Mouse (Mus musculus): ENCODE data around the gene Uba5. TPM values are rescaled to one million over a fixed set of nuclear protein-coding genes. Genes with fewer than 3 reads are reported as not detected.

The Uba5 gene
- polyA plus RNA-seq (2014; fragmentation: Illumina TruSeq; extraction: RNeasy Lipid Tissue Mini Kit (QIAGEN cat#74804); ENCODE audit: low read depth, low replicate concordance) = 25.6 TPM

DNA sequence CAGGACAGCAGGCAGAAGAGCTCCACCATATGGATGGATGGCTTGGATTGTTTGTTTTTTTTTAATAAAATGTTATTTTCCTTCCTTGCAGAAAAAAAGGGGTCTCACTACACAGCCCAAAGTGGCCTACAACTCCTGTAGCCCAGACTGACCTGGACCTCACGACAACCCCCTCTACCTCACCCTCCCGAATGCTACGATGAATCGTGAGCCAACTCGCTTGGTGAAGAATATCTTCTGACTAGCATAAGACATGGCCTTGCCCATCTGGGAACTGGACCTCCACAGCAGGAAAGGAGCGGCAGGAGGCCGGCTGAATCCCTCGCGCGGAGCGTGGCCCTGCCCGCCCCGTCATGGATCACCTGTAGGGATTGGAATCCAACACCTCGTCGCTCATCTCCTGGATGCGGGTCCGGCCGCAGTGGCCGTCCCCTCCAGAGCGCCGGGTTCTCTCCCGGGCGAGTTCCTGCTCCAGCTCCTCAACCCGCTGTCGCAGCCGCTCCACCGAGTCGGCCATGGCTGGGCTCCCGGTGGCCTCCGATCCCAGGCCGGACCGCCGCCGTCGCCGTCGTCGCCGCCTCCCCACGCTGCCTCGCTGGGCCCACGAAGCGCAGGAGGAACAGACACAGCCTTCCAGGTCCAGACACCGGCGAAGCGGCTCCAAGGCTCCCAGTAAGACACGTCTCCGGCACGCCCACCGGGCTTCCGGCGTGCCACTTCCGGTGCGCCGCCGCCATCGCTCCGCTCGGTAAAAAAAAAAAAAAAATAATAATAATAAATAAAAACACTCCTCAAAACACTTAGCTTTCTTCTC is at the start of gene Uba5:
Gene Uba5 (minus strand): TSS at position 705 of the 814 bp plus-strand sequence.

DNA sequence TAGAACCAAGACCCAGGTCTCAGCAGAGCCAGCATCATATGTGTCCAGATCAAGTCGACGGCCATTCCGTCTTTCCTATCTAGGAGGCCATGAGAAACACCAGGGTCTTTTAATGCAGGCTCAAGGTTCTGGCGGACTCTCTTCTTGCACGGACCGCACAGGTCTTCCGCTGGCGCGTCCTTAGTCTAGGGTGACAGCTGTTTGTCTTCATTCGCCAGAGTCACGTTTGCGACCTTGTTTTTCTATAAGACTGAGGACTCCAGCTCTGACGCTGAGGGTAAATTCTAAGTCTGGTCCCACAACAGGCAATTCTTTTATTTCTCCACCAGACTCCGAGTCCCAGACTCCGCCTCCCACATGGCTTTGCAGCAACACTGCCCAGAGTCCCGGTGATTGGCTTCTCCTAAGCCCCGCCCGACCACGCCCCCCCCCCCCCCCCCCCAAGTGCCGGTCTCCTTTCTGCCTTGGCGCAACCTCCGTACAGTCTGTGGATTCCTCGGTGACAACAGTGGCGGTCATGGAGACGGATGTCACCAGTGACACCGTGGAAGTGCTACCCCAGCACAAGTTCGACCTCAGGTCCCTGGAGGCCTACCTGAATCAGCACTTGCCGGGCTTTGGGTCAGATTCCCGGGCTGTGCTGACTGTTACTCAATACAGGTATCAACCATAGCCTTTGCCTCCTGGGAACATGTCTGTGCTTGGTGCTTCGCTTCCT is 469 bp upstream of the Uba5 start, which contains the start of gene Acad11:
Gene Acad11 (plus strand): TSS at position 134 of the 718 bp plus-strand sequence.

DNA sequence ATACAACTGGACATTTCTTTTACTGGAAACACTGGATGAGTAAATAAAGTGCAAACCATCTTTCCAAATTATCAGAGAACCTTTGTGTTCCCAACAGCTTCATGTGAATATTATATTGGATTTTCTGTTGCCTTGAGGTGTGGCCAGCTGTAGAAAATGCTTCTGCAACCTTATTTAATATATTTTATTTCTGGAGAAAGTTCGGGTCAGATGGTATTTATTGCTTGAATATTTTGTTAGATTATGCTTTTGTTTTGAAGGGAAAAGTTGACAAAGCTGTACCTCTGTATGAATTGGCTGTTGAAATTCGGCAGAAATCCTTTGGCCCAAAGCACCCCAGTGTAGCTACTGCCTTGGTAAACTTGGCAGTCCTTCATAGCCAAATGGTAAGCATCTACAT is 22.6 kb downstream of the Uba5 start, which contains the start of gene Gm28305:
Gene Gm28305 (plus strand): TSS at position 301 of the 400 bp plus-strand sequence.

DNA sequence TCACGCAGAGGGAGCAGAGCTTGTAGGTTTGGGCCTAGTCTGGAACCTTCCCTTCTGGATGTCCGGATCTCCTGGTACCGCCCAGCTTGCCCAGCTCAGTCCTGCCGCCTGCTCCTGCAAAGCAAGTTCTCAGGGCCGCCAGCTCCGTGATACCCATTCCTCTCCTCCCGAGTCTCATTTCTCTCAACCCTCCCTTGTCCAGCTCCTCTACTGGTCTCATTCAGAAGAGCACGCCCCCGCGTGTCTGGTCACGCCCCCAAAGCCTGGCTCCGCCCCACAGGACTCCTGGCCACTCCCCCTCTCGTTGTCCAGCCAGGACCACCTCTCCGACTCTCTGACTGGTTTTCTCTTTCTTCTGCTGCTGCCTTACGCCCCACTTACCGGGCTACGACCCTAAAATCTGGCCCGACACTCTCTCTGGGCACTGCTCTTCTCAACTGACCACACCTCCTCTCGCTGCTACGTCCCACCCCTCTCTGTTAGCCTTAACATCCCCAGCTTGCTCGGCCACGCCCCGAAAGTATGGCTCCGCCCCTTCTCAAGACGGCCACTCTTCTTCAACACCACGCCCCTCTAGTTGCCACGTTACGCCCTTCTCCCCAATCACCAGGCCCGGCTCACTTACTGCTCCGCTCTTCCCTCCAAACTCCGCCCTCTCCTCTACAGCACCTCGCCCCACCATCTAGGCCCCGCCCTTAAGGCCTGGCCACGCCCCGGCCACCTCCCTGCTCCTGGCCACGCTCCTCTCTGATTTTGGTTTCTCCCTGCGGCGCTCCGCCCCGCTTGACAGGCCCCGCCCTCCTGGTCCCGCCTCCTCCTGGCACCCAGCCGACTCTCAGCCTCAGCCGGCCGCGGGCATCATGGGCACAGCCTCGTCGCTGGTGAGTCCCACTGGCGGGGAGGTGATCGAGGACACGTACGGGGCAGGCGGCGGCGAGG is 60.7 kb downstream of the Uba5 start, which contains the start of gene Nphp3:
Gene Nphp3 (plus strand): TSS at position 624 of the 939 bp plus-strand sequence.

Other genes starting within 250 kb of the Uba5 start
- 4.7 TPM for gene Nphp3, start 60.6 kb downstream of the Uba5 start, polyA plus RNA-seq (2014; fragmentation: Illumina TruSeq; extraction: RNeasy Lipid Tissue Mini Kit (QIAGEN cat#74804); ENCODE audit: low read depth, low replicate concordance)
- gene Gm28305, start 22.5 kb downstream of the Uba5 start, polyA plus RNA-seq (2014; fragmentation: Illumina TruSeq; extraction: RNeasy Lipid Tissue Mini Kit (QIAGEN cat#74804); ENCODE audit: low read depth, low replicate concordance) = not detected
- 120 TPM for gene Acad11, start 243 bp upstream of the Uba5 start, polyA plus RNA-seq (2014; fragmentation: Illumina TruSeq; extraction: RNeasy Lipid Tissue Mini Kit (QIAGEN cat#74804); ENCODE audit: low read depth, low replicate concordance)
- gene Ackr4, start 63.8 kb upstream of the Uba5 start, polyA plus RNA-seq (2014; fragmentation: Illumina TruSeq; extraction: RNeasy Lipid Tissue Mini Kit (QIAGEN cat#74804); ENCODE audit: low read depth, low replicate concordance) = 2.7 TPM
- gene Dnajc13, start 199.8 kb upstream of the Uba5 start, polyA plus RNA-seq (2014; fragmentation: Illumina TruSeq; extraction: RNeasy Lipid Tissue Mini Kit (QIAGEN cat#74804); ENCODE audit: low read depth, low replicate concordance) = 24.1 TPM

Data from heart, adult 10 weeks (tissue).